Mouse (Mus musculus) C2C12 (cell line): ENCODE data around the gene BC003965. TPM values are rescaled to one million over a fixed set of nuclear protein-coding genes. Genes with fewer than 3 reads are reported as not detected.

ENCODE experiments used
- H3K27me3 ChIP-seq: one replicate; pipeline ENCODE4 v1.6.1; 2011; ENCODE audit not compliant: control insufficient read depth, insufficient read depth, insufficient read length
- H3K36me3 ChIP-seq: one replicate; pipeline ENCODE4 v1.6.1; 2011; ENCODE audit not compliant: control insufficient read depth, insufficient read depth
- H3K4me3 ChIP-seq: one replicate; pipeline ENCODE4 v1.5.1; 2011; ENCODE audit warnings: mild to moderate bottlenecking, control low read depth; ENCODE audit not compliant: poor library complexity, insufficient read depth, severe bottlenecking
- H3K79me2 ChIP-seq: one replicate; pipeline ENCODE4 v1.6.1; 2011; ENCODE audit not compliant: control insufficient read depth, insufficient read depth
- H3K79me3 ChIP-seq: one replicate; pipeline ENCODE4 v1.6.1; 2011; ENCODE audit warnings: low read depth, control low read depth
- H3ac ChIP-seq: one replicate; pipeline ENCODE3; 2011; ENCODE audit warnings: low read depth; ENCODE audit not compliant: control insufficient read depth, insufficient read length
- CEBPB ChIP-seq: IDR thresholded peaks from one replicate; pipeline ENCODE4 v1.6.1; 2011; ENCODE audit warnings: low read depth, mild to moderate bottlenecking, control low read depth, moderate library complexity
- CTCF ChIP-seq: IDR thresholded peaks from one replicate; pipeline ENCODE4 v1.5.1; 2011; ENCODE audit not compliant: control insufficient read depth, insufficient read depth, insufficient read length
- FOSL1 ChIP-seq: IDR thresholded peaks from one replicate; pipeline ENCODE4 v1.8.0; 2011; ENCODE audit warnings: mild to moderate bottlenecking, low read length; ENCODE audit not compliant: poor library complexity, insufficient read depth, severe bottlenecking
- MAX ChIP-seq: IDR thresholded peaks from one replicate; pipeline ENCODE4 v1.6.1; 2011; ENCODE audit warnings: mild to moderate bottlenecking, control low read depth
- MYOD1 ChIP-seq: IDR thresholded peaks from one replicate; pipeline ENCODE4 v1.6.1; 2011; ENCODE audit warnings: low read depth; ENCODE audit not compliant: control insufficient read depth, insufficient read length
- MYOG ChIP-seq: IDR thresholded peaks from one replicate; pipeline ENCODE4 v1.6.1; 2011; ENCODE audit not compliant: control insufficient read depth, insufficient read length; ENCODE audit errors: extremely low read depth
- USF1 ChIP-seq: IDR thresholded peaks from one replicate; pipeline ENCODE4 v1.6.1; 2011; ENCODE audit warnings: low read depth, mild to moderate bottlenecking, control low read depth, moderate library complexity
- polyA plus RNA-seq: library from polyadenylated mRNA; unstranded; fragments of >200 nt; fragmentation: generic; extraction: Trizol; gene quantifications from one replicate; pipeline ENCODE4 v1.2.1, GENCODE M21; 2012; ENCODE audit warnings: missing spikeins

The BC003965 gene
- polyA plus RNA-seq, 1 experiment, result 14.3 TPM

DNA sequence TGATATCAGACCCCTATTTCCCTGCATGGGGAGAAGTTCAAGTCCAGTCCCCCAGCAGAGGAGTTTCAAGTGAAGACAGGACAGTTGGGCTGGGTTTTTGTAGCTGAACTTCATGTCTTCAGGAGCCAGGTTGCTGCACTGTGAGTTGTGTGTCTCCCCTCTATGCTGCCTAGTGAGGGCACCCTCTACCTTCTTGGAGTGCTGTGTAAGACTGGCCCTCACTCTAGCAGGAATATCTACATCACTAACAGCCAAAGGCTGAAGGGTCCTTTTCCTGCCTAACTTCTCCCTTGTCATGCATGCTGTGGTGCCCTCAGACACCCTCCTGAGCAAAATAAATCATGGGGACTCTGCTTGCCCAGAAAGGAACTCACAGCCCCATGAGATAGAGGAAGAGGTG, 1.1 kb upstream of the BC003965 start:
- Histone ChIP-seq H3K27me3 (peaks cover 14% of the 10 kb centered on the region), H3K4me3 (no peak overlapping the region), H3K79me3 (peaks cover 22% of the 10 kb centered on the region), H3ac (peak overlapping the region; percentile 1), H3K79me2 (peaks cover 38% of the 10 kb centered on the region), H3K36me3 (peaks cover 5% of the 10 kb centered on the region)
- TF ChIP-seq USF1, result no peak
- TF ChIP-seq MAX, result no peak
- no peak for TF ChIP-seq CTCF
- no peak for TF ChIP-seq FOSL1
- no peak for TF ChIP-seq CEBPB
- no peak for TF ChIP-seq MYOD1
- TF ChIP-seq MYOG, result no peak

GRCm38 (mm10) chr17:25184961-25185360, 607 bp downstream of the BC003965 start:
- H3K36me3 ChIP-seq, result peaks cover 5% of the 10 kb centered on the region
- H3K4me3 ChIP-seq, result peak overlapping the region; percentile 99
- peaks cover 54% of the 10 kb centered on the region for H3K79me2 ChIP-seq
- H3ac ChIP-seq, result peak overlapping the region; percentile 83
- peaks cover 8% of the 10 kb centered on the region for H3K27me3 ChIP-seq
- no peak for TF ChIP-seq MYOD1
- no peak for TF ChIP-seq CTCF
- TF ChIP-seq CEBPB, result no peak
- no peak for TF ChIP-seq MAX
- TF ChIP-seq USF1, result no peak
- no peak for TF ChIP-seq MYOG
- H3K79me3 ChIP-seq, result peaks cover 32% of the 10 kb centered on the region

GRCm38 (mm10) chr17:25187784-25188149, 3.4 kb downstream of the BC003965 start:
- H3K4me3 ChIP-seq, result peak overlapping the region; percentile 66
- H3K36me3 ChIP-seq, result peaks cover 11% of the 10 kb centered on the region
- no peak for TF ChIP-seq FOSL1
- TF ChIP-seq MYOG, result no peak
- no peak for TF ChIP-seq CTCF
- no peak for TF ChIP-seq USF1
- TF ChIP-seq MYOD1, result no peak
- TF ChIP-seq CEBPB, result no peak
- TF ChIP-seq MAX, result no peak
- H3K27me3 ChIP-seq, result no peaks in the 10 kb centered on the region
- H3K79me2 ChIP-seq, result peaks cover 71% of the 10 kb centered on the region
- peaks cover 36% of the 10 kb centered on the region for H3K79me3 ChIP-seq
- peak overlapping the region; percentile 74 for H3ac ChIP-seq

- H3K36me3 ChIP-seq, result peaks cover 11% of the 10 kb centered on the region
- TF ChIP-seq FOSL1 (no peak), MAX (peak; percentile 31), USF1 (no peak)
- H3K79me2 ChIP-seq, result peaks cover 77% of the 10 kb centered on the region
- peak within 1 kb of the TSS; percentile 66 for H3K4me3 ChIP-seq
- peak within 1 kb of the TSS; percentile 98 for H3ac ChIP-seq
- peaks cover 41% of the 10 kb centered on the region for H3K79me3 ChIP-seq
- no peaks in the 10 kb centered on the region for H3K27me3 ChIP-seq
These were observed 4.0 kb downstream of the BC003965 start, which contains the start of gene Unkl for GRCm38 (mm10) chr17:25188150-25189031. TSS of gene Unkl (plus strand) at chr17:25188397.

DNA sequence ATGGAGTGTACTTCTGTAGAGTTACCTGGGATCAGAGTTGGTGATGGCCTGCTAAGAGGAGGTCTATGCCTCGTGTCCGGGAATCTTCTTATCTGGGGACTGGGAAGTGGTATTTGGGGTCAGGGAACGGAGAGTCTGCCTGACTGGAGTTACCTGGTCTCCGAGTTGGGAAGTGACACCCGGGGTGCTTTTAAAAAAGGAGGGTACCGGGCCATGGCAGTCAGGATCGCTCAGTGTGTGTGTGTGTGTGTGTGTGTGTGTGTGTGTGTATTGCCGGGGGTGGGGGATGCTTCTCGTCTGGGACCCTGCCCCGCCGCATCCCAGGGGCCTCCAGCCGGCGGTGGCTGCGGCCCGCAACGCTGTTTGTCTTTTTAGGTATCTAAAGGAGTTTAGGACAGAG, 4.7 kb downstream of the BC003965 start:
- peaks cover 42% of the 10 kb centered on the region for H3K79me3 ChIP-seq
- no peaks in the 10 kb centered on the region for H3K27me3 ChIP-seq

More for the DNA sequence above, 4.7 kb downstream of the BC003965 start:
- peaks cover 11% of the 10 kb centered on the region for H3K36me3 ChIP-seq
- H3K79me2 ChIP-seq, result peaks cover 74% of the 10 kb centered on the region
- peak overlapping the region; percentile 98 for H3ac ChIP-seq
- H3K4me3 ChIP-seq, result peak overlapping the region; percentile 66
- TF ChIP-seq MYOG, result no peak
- TF ChIP-seq USF1, result no peak
- no peak for TF ChIP-seq CTCF
- no peak for TF ChIP-seq CEBPB
- no peak for TF ChIP-seq FOSL1
- no peak for TF ChIP-seq MAX
- no peak for TF ChIP-seq MYOD1
